Mouse (Mus musculus) neural tube, embryonic 12.5 days (tissue): Measurements from ENCODE around the gene Ergic1. TPM values are rescaled to one million over a fixed set of nuclear protein-coding genes. Genes with fewer than 3 reads are reported as not detected.
A peak's percentile ranks its signal among the peaks of the same experiment; 100 is the strongest.

ENCODE experiments used
- ATAC-seq: fragments of 200-750 bp; cut with Nextera tagmentation; 2 replicates; pipeline ENCODE4 v1.8.0; 2017; ENCODE audit warnings: low read depth, mild to moderate bottlenecking, moderate TSS enrichment, moderate library complexity; ENCODE audit not compliant: low FRiP score
- H3K27ac ChIP-seq: fragments of 300-500 bp; sonication (generic); 2 replicates; pipeline ENCODE4 v1.5.1; 2016
- H3K27me3 ChIP-seq: fragments of 300-500 bp; sonication (generic); replicated peaks from 2 replicates; pipeline ENCODE4 v1.6.1; 2016; ENCODE audit warnings: mild to moderate bottlenecking
- H3K36me3 ChIP-seq: fragments of 300-500 bp; sonication (generic); 2 replicates; pipeline ENCODE4 v1.6.1; 2016; ENCODE audit warnings: mild to moderate bottlenecking
- H3K4me1 ChIP-seq: fragments of 300-500 bp; sonication (generic); 2 replicates; pipeline ENCODE4 v1.6.1; 2016
- H3K4me2 ChIP-seq: fragments of 300-500 bp; sonication (generic); replicated peaks from 2 replicates; pipeline ENCODE4 v1.6.1; 2016; ENCODE audit warnings: mild to moderate bottlenecking
- H3K4me3 ChIP-seq: fragments of 300-500 bp; sonication (generic); 2 replicates; pipeline ENCODE4 v1.5.1; 2016
- H3K9ac ChIP-seq: fragments of 300-500 bp; sonication (generic); 2 replicates; pipeline ENCODE4 v1.6.1; 2016; ENCODE audit warnings: mild to moderate bottlenecking
- H3K9me3 ChIP-seq: fragments of 300-500 bp; sonication (generic); 2 replicates; pipeline ENCODE4 v1.6.1; 2016; ENCODE audit warnings: mild to moderate bottlenecking
- WGBS: fragments of 180-500 bp; shearing (Covaris S2); methylation state at CpG from one replicate; pipeline ENCODE4 v1.1.7; 2016; 5-methylcytosine and 5-hydroxymethylcytosine counted together
- polyA plus RNA-seq: library from polyadenylated mRNA; unstranded; fragments of >200 nt; fragmentation: Nextera tagmentation; extraction: Ambion mirVana; gene quantifications from 2 replicates; pipeline ENCODE4 v1.2.1, GENCODE M21; 2016

Gene Ergic1
- polyA plus RNA-seq, 1 experiment from 2014 or later, result 85.1 TPM

DNA sequence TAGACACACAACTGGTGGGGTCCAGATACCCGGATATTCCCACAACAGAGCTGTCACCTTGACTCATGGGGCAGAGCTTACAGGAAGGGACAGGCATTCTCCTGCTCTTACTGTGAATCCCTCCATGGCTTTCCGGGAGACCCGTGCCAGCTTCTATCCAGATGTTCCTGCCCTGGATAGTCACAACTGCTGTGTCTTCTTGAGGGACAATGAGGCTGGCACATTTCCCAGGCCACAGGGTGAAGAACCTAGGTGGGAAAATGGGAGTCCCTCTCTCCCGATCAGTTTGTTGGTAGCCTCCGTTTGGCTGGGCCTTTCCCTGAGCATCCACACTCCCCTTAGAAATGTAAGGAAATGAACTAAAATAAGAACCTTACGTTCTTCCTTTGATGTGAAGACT, 32.5 kb upstream of the Ergic1 start:
- no peak for ATAC-seq
- Histone ChIP-seq H3K36me3 (no peaks in the 10 kb centered on the region), H3K9ac (no peak overlapping the region), H3K27me3 (no peaks in the 10 kb centered on the region), H3K4me1 (no peaks in the 10 kb centered on the region; the same call in 1 of the 2 replicates), H3K4me2 (no peak overlapping the region), H3K9me3 (no peaks in the 10 kb centered on the region), H3K27ac (no peak overlapping the region), H3K4me3 (no peak overlapping the region)
- WGBS, result 87% methylated on average over 6 of the region's 6 CpGs

GRCm38 (mm10) chr17:26529791-26530241, 31.5 kb upstream of the Ergic1 start:
- Histone ChIP-seq H3K9ac (no peak overlapping the region), H3K4me2 (no peak overlapping the region), H3K9me3 (no peaks in the 10 kb centered on the region), H3K27me3 (no peaks in the 10 kb centered on the region), H3K4me3 (no peak overlapping the region), H3K36me3 (no peaks in the 10 kb centered on the region), H3K27ac (no peak overlapping the region), H3K4me1 (no peaks in the 10 kb centered on the region; the same call in 1 of the 2 replicates)
- no peak for ATAC-seq
- WGBS, result 88% methylated on average over 5 of the region's 5 CpGs

- Histone ChIP-seq H3K4me3 (no peak overlapping the region), H3K9me3 (no peaks in the 10 kb centered on the region), H3K36me3 (no peaks in the 10 kb centered on the region), H3K4me2 (no peak overlapping the region), H3K9ac (no peak overlapping the region), H3K4me1 (no peaks in the 10 kb centered on the region; the same call in 1 of the 2 replicates), H3K27me3 (no peaks in the 10 kb centered on the region), H3K27ac (no peak overlapping the region)
- ATAC-seq, result no peak
- WGBS, result 57% methylated on average over 3 of the region's 3 CpGs
Observed at GRCm38 (mm10) chr17:26530590-26531081, 30.7 kb upstream of the Ergic1 start.

GRCm38 (mm10) chr17:26531395-26532027, 29.8 kb upstream of the Ergic1 start:
- Histone ChIP-seq H3K4me1 (no peaks in the 10 kb centered on the region; the same call in 1 of the 2 replicates), H3K9ac (no peak overlapping the region), H3K4me2 (no peak overlapping the region), H3K27me3 (no peaks in the 10 kb centered on the region), H3K27ac (no peak overlapping the region), H3K36me3 (no peaks in the 10 kb centered on the region), H3K9me3 (no peaks in the 10 kb centered on the region), H3K4me3 (no peak overlapping the region)
- no peak for ATAC-seq
- WGBS, result 87% methylated on average over 7 of the region's 7 CpGs

DNA sequence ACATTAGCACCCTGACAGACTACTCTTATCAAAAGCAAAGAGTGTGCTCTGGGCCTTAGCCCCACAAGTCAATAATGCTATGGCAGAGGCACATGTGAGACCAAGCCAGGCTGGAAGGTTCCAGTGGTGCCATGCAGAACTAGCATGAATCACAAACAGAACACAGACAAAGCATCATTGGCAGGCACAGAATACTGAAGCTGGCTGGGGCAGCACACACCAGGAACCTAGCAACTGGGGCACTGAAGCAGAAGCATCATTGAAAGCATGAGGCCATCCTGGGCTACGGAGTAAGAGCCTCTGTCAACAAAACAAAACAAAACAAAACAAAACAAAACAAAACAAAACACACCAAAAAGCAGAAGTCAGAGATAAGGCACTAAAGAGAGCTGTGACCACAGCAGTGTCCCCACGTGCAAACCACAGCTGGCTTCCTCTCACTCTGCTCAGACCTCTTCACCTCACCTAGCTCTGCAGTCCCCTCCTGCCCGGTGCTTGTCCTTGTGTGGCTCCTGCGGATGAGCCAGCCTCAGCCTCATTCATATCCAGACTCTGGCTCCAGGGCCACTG, 28.7 kb upstream of the Ergic1 start:
- 70% methylated on average over 4 of the region's 4 CpGs for WGBS
- Histone ChIP-seq H3K27me3 (no peaks in the 10 kb centered on the region), H3K4me2 (no peak overlapping the region), H3K9ac (no peak overlapping the region), H3K9me3 (no peaks in the 10 kb centered on the region), H3K36me3 (no peaks in the 10 kb centered on the region), H3K4me1 (no peaks in the 10 kb centered on the region; the same call in 1 of the 2 replicates), H3K27ac (no peak overlapping the region), H3K4me3 (no peak overlapping the region)
- no peak for ATAC-seq

- no peak overlapping the region for H3K27ac ChIP-seq
- no peak overlapping the region for H3K4me2 ChIP-seq
- no peaks in the 10 kb centered on the region; the same call in 1 of the 2 replicates for H3K4me1 ChIP-seq
- 85% methylated on average over 5 of the region's 5 CpGs for whole genome bisulfite sequencing
- H3K27me3 ChIP-seq, result no peaks in the 10 kb centered on the region
- no peak overlapping the region for H3K9ac ChIP-seq
- no peaks in the 10 kb centered on the region for H3K36me3 ChIP-seq
- H3K4me3 ChIP-seq, result no peak overlapping the region
- H3K9me3 ChIP-seq, result no peaks in the 10 kb centered on the region
- no peak for ATAC-seq
Observed at GRCm38 (mm10) chr17:26533871-26534372, 27.4 kb upstream of the Ergic1 start.

GRCm38 (mm10) chr17:26534695-26535094, 26.6 kb upstream of the Ergic1 start:
- H3K27me3 ChIP-seq, result no peaks in the 10 kb centered on the region
- WGBS, result 87% methylated on average over 5 of the region's 5 CpGs
- H3K36me3 ChIP-seq, result no peaks in the 10 kb centered on the region
- H3K9me3 ChIP-seq, result no peaks in the 10 kb centered on the region
- H3K9ac ChIP-seq, result no peak overlapping the region
- no peak for ATAC-seq
- H3K4me3 ChIP-seq, result no peak overlapping the region
- no peak overlapping the region for H3K27ac ChIP-seq
- H3K4me1 ChIP-seq, result no peaks in the 10 kb centered on the region; the same call in 1 of the 2 replicates
- H3K4me2 ChIP-seq, result no peak overlapping the region

DNA sequence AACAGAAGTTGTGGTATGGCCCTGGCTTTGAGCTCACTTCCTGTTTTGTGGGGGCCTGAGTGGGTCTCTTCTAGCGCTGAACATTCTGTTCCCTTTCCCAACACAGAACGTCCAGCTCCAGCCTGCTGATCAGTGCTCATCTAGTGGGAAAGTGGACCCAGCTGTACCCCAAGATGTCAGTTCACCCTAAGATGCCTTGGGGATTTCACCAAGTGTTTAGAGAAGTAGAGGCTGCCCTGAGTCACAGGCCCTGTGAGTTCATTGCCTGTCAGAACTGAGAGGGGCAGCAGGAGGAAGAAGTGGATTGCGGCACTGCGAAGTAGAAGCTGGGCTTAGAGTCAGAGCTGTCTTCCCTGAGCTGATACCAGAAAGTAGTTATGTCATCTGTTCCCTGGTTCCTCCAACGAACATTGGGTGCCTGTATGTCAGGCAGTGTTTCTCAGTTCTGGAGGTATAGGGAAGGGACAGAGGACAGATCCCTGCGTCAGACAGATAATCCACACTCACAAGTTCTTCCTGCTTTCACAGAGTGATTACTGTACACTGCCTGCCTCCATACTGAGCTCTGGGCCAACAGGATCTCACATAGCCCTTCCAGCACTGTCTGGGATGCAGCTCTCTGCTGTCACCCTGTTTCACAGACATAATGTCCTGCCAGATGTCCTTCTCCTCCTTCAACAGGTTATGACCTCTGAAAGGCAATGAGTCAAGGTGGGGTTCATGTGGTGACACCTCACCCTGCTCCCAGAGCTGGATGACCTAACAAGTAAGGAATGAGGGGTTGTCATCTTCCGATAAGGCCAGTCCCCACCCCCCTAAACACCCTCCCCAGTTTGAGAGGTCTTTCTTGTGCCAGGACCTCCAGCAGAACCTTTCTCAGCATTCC, 25.8 kb upstream of the Ergic1 start:
- Histone ChIP-seq H3K4me3 (no peak overlapping the region), H3K9me3 (no peaks in the 10 kb centered on the region), H3K4me1 (no peaks in the 10 kb centered on the region; the same call in 1 of the 2 replicates), H3K36me3 (no peaks in the 10 kb centered on the region), H3K9ac (no peak overlapping the region), H3K4me2 (no peak overlapping the region), H3K27ac (no peak overlapping the region), H3K27me3 (no peaks in the 10 kb centered on the region)
- 85% methylated on average over 7 of the region's 7 CpGs for WGBS
- no peak for ATAC-seq

DNA sequence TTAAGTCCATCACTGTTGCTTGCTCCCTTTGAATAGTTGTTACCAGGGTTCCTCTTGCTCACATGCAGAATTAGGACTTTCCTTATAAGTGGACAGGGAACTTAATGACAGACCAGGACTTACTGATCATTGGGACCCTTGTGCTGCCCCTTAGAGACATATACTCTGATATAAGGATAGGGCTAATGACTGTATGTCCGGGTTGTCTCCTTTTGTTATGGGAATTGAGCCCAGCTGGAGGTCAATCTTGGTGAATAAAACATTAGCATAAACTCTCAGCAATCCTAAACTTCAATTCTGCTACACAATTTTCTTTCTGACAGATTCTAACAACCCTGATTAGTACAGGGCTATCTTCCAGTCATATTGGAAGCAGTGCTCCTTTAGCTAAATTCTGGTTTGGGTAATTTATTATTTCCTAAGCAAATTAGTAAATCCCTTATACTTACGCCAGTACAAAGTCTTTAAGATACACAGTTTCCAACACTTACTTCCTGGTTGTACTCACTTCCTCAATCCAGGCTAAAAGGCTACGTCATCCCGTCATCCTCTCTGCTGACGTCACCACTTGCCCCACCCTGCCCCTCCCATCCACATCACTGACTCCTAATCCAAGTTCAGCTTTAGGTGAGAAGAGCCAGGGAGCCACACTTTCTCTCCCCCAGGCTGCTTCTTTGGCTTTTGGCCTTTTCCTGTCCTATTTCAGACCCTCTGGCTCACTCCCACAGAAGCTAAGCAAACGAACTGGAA, 23.4 kb upstream of the Ergic1 start:
- Histone ChIP-seq H3K36me3 (no peaks in the 10 kb centered on the region), H3K4me1 (no peaks in the 10 kb centered on the region), H3K27ac (no peak overlapping the region), H3K27me3 (no peaks in the 10 kb centered on the region), H3K9ac (no peak overlapping the region), H3K9me3 (no peaks in the 10 kb centered on the region), H3K4me2 (peak overlapping the region; percentile 2; the same call in 1 of the 2 replicates), H3K4me3 (no peak overlapping the region)
- WGBS, result 41% methylated on average over 6 of the region's 6 CpGs
- ATAC-seq, result no peak

DNA sequence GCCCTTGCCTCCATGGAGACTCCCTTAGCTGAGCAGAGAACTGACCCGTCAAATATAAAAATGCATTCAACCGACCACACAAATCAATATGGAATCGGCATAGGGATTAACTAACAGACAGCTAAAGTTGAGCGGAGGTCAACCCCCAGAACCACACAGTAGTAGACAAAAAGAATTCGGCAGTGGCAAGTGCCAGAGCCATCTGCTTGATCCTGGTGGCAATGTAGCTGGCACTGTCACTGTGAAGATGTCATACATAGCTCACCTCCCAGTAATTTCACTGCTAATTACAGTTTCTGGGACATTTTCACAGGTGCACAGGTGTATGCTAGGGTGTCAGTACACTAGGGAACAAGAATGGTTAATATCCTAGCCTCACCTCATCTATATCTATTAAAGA, 21.2 kb upstream of the Ergic1 start:
- no peak for ATAC-seq
- H3K4me2 ChIP-seq, result no peak overlapping the region
- no peak overlapping the region for H3K4me3 ChIP-seq
- H3K9me3 ChIP-seq, result no peaks in the 10 kb centered on the region
- H3K4me1 ChIP-seq, result no peaks in the 10 kb centered on the region
- H3K27me3 ChIP-seq, result no peaks in the 10 kb centered on the region
- no peaks in the 10 kb centered on the region for H3K36me3 ChIP-seq
- WGBS, result 87% methylated on average over 5 of the region's 5 CpGs
- H3K27ac ChIP-seq, result no peak overlapping the region
- no peak overlapping the region for H3K9ac ChIP-seq

GRCm38 (mm10) chr17:26544319-26544963, 16.8 kb upstream of the Ergic1 start:
- Histone ChIP-seq H3K4me3 (no peak overlapping the region), H3K4me1 (0 out of 2 replicates have a peak, but pooled peaks cover 4% of the 10 kb centered on the region), H3K9ac (no peak overlapping the region), H3K9me3 (no peaks in the 10 kb centered on the region), H3K36me3 (no peaks in the 10 kb centered on the region), H3K4me2 (no peak overlapping the region), H3K27me3 (peaks cover 7% of the 10 kb centered on the region; the same call in 1 of the 2 replicates), H3K27ac (no peak overlapping the region)
- WGBS, result 91% methylated on average over 8 of the region's 8 CpGs
- ATAC-seq, result no peak
